21 mouse cellular contexts compared by ENCODE assay signal in genomic region chr12:82251328-82251727, GRCm38 (mm10).
DNase-seq lines count a peak whose midpoint lies in the region; ATAC-seq lines count a peak whose summit lies in the region.
"Had no signal": no experiment of that assay in that cellular context is flagged by ENCODE, and none has a peak within 500 bp of the region (broad histone marks: within the 10 kb centered on the region; RNA-seq: fewer than 3 reads in every experiment).

No protein-coding gene starts in this region.

- ATAC-seq in midbrain, embryonic 11.5 days (ENCODE audit: low FRiP score): no peak
- no peak for ATAC-seq in midbrain, embryonic 15.5 days (replicated peaks)
- peak; percentile 62 for ATAC-seq in megakaryocyte, adult 5-6 weeks (ENCODE audit: poor library complexity, severe bottlenecking)
- ATAC-seq in neutrophil, adult 5-6 weeks (ENCODE audit: extremely low read depth, insufficient number of reproducible peaks, low FRiP score, poor library complexity, severe bottlenecking): peak; percentile 46; the same call in 1 of the 2 replicates
- ATAC-seq: forebrain, embryonic 14.5 days; forebrain, postnatal 0 days had no signal

- H3K4me1 ChIP-seq in midbrain, embryonic 11.5 days (ENCODE audit: control insufficient read depth, insufficient read depth, low read length): no peaks in the 10 kb centered on the region
- H3K4me1 ChIP-seq in midbrain, embryonic 15.5 days: no peaks in the 10 kb centered on the region
- H3K4me1 ChIP-seq: hindbrain, embryonic 12.5 days had no signal

- H3K27ac ChIP-seq in midbrain, embryonic 11.5 days (ENCODE audit: low read depth, low read length): no peak overlapping the region
- H3K27ac ChIP-seq in midbrain, embryonic 15.5 days: no peak overlapping the region
- H3K27ac ChIP-seq: gastrocnemius, adult 2 months; hindbrain, embryonic 12.5 days; hindbrain, embryonic 15.5 days had no signal

- peak; percentile 49 for DNase-seq in midbrain, embryonic 11.5 days (ENCODE audit: low spot score, missing footprints)
- peak; percentile 51 for DNase-seq in 416B (ENCODE audit: low read depth)
- DNase-seq in kidney, adult 11 months: no peak
- DNase-seq in Muller cell, postnatal 12 days (ENCODE audit: inconsistent ontology term): no peak
- DNase-seq: adrenal gland, adult 8-10 months; adrenal gland, postnatal 25 days; cerebellum, adult 18-20 months; cerebellum, adult 9-10 months; cerebellum, postnatal 14 days; forebrain, postnatal 0 days; gastrocnemius, adult 2 months; gastrocnemius, postnatal 14 days; heart, adult 11 months had no signal

- no peak overlapping the region for H3K9ac ChIP-seq in midbrain, embryonic 11.5 days (ENCODE audit: low read length)
- H3K9ac ChIP-seq in midbrain, embryonic 15.5 days: no peak overlapping the region
- H3K9ac ChIP-seq: forebrain, postnatal 0 days; hindbrain, embryonic 12.5 days; hindbrain, embryonic 15.5 days had no signal

- no peaks in the 10 kb centered on the region for H3K36me3 ChIP-seq in midbrain, embryonic 11.5 days (ENCODE audit: control insufficient read depth, insufficient read depth, low read length)
- H3K36me3 ChIP-seq in midbrain, embryonic 15.5 days (replicated peaks): no peaks in the 10 kb centered on the region
- H3K36me3 ChIP-seq: hindbrain, embryonic 12.5 days; hindbrain, embryonic 15.5 days had no signal

- WGBS in midbrain, embryonic 11.5 days: 90% methylated on average over 2 of the region's 2 CpGs
- 83% methylated on average over 2 of the region's 2 CpGs for WGBS in midbrain, embryonic 15.5 days

- no peak overlapping the region for H3K4me3 ChIP-seq in midbrain, embryonic 11.5 days (ENCODE audit: low read depth, low read length)
- H3K4me3 ChIP-seq in midbrain, embryonic 15.5 days: no peak overlapping the region
- H3K4me3 ChIP-seq: gastrocnemius, adult 2 months; hindbrain, embryonic 12.5 days; hindbrain, embryonic 15.5 days had no signal

- no peaks in the 10 kb centered on the region for H3K9me3 ChIP-seq in midbrain, embryonic 11.5 days (ENCODE audit: control insufficient read depth, low read length)
- no peaks in the 10 kb centered on the region for H3K9me3 ChIP-seq in midbrain, embryonic 15.5 days
- H3K9me3 ChIP-seq: hindbrain, embryonic 12.5 days; hindbrain, embryonic 15.5 days had no signal

- no peaks in the 10 kb centered on the region for H3K27me3 ChIP-seq in midbrain, embryonic 11.5 days (ENCODE audit: control insufficient read depth, insufficient read depth, low read length)
- H3K27me3 ChIP-seq in midbrain, embryonic 15.5 days (replicated peaks): no peaks in the 10 kb centered on the region
- H3K27me3 ChIP-seq: CH12.LX; hindbrain, embryonic 12.5 days; hindbrain, embryonic 15.5 days had no signal

- H3K4me2 ChIP-seq in midbrain, embryonic 11.5 days: no peak overlapping the region
- no peak overlapping the region for H3K4me2 ChIP-seq in midbrain, embryonic 15.5 days
- H3K4me2 ChIP-seq: heart, embryonic 11.5 days; hindbrain, embryonic 12.5 days; hindbrain, embryonic 15.5 days had no signal

Comparison
In these comparisons a context has a peak if more than half of its experiments do, and no peak if none do; other contexts are left out.
1. ATAC-seq: peak in megakaryocyte, adult 5-6 weeks (single experiment) and neutrophil, adult 5-6 weeks (single experiment); none in midbrain, embryonic 11.5 days (single experiment) and midbrain, embryonic 15.5 days (single experiment).
2. DNase-seq: peak in midbrain, embryonic 11.5 days (single experiment) and 416B (single experiment); none in kidney, adult 11 months (single experiment) and Muller cell, postnatal 12 days (single experiment).